Mouse (Mus musculus): ENCODE measurements around the gene Gm42517.

Gm42517 gene

DNA sequence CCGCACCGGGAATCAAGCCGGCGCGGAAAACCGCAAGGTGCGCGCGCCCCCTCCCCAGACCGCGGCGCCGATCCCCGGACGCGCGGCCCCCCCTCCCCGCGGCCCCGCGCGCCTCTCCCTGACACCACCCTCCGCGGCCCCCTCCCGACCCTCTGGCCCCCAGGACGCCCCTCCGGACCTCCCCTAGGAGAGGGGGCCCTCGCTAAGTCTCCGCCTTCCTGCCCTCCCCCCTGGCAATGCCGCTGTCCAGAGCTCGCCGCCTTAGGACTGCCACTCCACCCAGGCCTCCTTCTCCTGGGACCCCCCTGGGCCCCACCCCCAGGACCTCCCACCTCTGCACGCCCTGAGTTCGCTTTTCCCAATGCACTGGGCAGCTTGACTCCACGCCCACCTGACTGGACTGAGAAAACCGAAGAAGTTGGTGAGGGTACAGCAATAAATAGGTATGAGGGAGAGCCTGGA lies at the start of gene Gm42517:
Gene Gm42517 (minus strand): TSS at position 52 of the 462 bp plus-strand sequence.
- DNase-seq (ENCODE audit: low spot score): no peak

DNA sequence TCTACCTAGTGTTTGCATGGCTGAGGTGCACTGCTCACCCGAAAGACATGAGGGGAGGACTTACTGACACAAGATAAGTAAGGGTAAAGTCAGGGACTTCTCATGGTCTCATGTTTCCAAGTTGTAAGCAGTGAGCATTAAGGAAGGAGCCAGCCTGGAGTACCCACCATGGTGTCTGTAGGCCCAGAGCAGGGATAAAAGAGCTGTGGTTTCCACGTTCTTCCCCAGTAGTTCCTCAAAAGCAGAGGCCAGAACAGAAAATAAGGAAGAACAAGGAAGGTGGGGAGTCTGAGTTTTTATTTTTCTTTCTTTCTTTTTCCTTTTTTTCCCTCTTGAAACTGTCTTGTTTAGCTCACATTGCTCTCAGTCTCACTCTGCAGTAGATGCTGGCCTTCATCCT lies 47.0 kb upstream of the Gm42517 start:
- no peak for DNase-seq (ENCODE audit: low spot score)

DNA sequence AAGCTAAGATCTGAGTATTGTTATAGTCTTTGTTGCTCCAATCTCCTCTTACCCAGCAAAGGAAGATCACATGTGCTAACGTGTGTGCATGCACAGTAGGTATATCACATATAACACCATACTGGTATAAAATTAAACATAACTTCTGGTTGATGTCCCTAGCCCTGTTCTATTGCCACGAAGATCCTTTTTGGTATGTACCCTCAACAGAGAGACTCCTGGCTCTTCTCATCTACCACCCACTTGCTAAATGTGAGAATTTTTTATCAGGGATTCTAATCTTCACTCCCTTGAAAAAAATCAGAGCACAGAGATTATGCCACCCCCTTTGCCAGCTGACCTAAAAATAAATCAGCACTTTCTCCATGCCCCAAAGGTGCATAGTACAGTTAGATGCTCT lies 39.3 kb upstream of the Gm42517 start:
- DNase-seq (ENCODE audit: low spot score): no peak

DNA sequence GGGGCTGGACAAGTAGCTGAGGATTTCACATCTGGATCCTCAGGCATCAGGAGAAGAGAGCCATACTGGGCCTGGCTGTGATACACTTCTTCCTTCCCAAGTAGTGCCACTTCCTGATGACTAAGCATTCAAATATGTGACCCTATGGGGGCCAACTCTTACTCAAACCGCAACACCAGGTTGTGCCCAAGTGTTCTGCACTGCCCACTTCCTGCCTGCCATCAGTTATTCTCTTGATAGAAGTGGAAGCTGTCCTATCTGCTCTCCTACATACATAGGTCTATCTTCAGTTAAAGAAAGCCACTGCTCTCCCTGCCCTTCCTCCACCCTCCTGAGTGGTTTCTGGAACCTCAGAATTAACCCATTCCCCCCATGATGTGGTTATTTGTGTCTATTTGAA lies 37.7 kb upstream of the Gm42517 start:
- no peak for DNase-seq (ENCODE audit: low spot score)

DNA sequence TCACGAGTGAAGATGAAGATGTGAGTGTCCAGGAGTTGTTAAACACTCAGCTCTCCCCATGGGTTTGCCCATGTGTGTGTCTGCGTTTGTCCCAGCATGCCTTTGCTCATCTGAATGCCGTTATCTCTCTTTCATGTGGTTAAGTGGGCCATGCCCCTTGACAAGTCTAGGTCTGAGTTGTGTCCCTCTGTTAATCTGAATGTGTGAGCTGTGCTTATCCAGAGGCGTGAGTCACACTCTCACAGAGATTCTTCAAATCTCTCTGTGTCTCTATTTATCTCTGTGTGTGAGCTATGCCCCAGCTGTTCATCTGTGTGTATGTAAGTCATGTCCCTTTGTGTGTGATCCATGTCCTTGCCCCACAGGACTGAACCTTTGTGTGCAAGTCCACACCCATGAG lies 35.7 kb upstream of the Gm42517 start:
- no peak for DNase-seq (ENCODE audit: low spot score)

GRCm38 (mm10) chr5:108389744-108390143 lies 22.0 kb upstream of the Gm42517 start:
- no peak for DNase-seq (ENCODE audit: low spot score)

DNA sequence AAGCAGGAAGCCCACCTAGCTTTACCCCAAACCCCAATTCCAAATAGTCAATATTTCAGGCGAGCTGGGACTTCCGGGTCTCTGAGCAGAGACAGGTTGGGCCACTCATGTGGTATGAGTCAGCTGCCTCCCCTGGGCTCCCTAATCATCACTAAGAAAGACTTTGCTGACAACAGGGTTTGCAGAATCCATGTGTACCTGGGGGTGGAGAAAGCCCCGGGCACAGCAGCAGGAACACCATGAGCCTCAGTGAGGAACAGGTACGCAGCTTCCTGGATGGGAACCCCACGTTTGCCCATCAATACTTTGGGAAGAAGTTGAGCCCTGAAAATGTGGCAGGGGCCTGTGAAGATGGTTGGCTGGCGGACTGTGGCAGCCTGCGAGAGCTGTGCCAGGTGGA lies 20.5 kb upstream of the Gm42517 start, which contains the start of gene Pde6b:
Gene Pde6b (plus strand): TSS at position 191 of the 400 bp plus-strand sequence.
- no peak for DNase-seq (ENCODE audit: low spot score)

GRCm38 (mm10) chr5:108386449-108386848 lies 18.7 kb upstream of the Gm42517 start:
- no peak for DNase-seq (ENCODE audit: low spot score)

GRCm38 (mm10) chr5:108385632-108386031 lies 17.9 kb upstream of the Gm42517 start:
- DNase-seq (ENCODE audit: low spot score): no peak

DNA sequence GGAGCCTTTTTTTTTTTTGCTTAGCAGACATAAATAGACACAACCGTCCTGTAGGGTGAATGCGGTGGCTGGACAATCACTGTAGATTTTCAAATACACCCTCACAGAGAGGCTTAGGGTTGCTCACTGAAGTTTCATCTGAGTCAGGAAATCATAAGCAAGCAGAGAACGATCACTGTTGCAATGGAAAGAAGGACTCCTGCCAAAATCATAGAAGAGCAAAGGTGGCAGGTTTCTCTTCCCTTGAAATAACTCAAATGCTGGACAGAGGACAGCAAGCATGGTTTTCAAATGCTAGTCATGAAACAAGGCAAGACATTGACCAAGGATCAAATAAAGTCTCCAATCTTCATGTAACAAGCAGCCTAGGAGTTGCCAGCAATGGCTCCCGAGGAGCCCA lies 10.6 kb upstream of the Gm42517 start:
- peak; percentile 80 for DNase-seq (ENCODE audit: low spot score)

DNA sequence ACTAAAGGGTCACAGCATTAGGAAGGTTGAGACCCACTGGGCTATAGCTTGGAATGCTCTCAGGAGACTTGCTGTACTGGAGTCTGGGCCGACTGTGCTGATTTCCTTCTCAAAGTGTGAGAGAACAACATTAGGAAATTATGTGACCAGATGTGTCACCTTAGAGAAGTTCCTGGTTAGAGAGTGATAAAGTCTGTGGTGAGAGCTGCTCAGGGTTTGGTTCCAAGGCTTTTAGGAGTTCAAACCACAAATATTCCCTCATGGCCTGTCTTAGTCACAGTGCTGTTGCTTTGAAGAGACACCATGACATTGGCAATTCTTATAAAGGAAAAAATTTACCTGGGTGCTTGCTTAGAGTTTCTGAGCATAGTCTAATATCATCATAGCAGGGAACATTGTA lies 8.3 kb upstream of the Gm42517 start:
- no peak for DNase-seq (ENCODE audit: low spot score)

GRCm38 (mm10) chr5:108374079-108374478 lies 6.4 kb upstream of the Gm42517 start:
- peak; percentile 68 for DNase-seq (ENCODE audit: low spot score)

DNA sequence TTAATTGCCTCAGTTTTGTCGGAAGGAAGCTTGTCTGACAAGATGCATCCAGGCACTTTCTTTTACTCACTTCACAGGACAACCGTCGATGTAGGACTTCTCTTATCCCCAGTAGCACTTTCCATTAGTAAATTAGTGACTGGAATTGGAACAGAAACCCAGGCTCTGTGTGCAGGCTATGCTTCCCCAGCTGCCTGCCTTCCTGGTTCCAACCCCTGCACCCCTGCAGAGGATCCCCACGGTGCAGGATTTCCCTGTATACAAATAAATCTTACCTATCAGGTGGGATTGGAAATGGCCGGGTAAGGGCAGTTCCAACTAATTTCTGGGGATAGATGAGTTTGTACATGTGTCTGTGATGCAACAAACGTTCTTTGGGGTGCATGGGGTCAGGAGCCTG lies 2.2 kb upstream of the Gm42517 start:
- DNase-seq (ENCODE audit: low spot score): no peak

GRCm38 (mm10) chr5:108368851-108369621 lies 1.3 kb upstream of the Gm42517 start:
- DNase-seq (ENCODE audit: low spot score): no peak

GRCm38 (mm10) chr5:108368446-108368845 lies 724 bp upstream of the Gm42517 start:
- DNase-seq (ENCODE audit: low spot score): no peak

DNA sequence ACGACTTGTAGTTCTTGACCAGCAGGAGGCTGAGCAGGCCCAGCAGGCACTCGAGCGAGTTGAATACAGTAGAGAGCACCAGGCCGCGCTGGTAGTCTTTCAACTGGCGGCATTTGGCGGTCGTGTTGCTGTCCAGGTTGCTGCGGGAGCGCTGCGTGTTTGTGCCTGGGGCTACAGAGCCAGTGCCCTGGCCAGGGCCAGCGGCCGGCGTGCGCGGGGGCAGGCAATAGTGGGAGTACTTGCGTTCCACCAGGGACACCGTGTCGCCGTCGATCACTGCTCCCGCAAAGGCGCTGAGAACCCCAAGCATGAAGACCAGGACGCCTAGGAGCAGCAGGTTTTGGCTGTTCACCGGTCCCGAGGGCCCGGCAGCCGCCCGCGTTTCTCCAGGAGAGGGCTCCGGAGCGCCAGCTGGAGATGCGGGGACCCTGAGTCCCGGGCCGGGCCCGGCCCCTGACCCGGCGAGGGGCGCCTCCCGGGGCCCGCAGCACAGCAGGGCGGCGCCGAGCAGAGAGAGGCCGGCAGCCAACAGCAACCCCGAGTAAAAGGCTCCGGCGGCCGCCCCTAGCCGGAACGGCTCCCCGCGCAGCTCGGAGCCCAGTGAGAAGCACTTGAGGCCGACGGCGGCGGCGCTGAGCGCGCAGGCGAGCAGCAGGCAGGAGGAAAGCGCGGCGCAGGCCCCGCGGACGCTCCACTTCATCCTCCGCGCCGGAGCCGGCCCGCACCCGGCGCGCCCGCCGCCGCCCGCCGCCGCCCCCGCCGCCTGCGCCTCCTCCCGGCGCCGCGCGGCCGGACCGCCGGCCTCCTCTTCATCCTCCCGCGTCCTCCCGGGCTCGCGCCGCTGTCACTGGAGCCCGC lies 509 bp downstream of the Gm42517 start:
- no peak for DNase-seq (ENCODE audit: low spot score)

- no peak for DNase-seq (ENCODE audit: low spot score)
Measured at GRCm38 (mm10) chr5:108366328-108366983, 1.3 kb downstream of the Gm42517 start.

DNA sequence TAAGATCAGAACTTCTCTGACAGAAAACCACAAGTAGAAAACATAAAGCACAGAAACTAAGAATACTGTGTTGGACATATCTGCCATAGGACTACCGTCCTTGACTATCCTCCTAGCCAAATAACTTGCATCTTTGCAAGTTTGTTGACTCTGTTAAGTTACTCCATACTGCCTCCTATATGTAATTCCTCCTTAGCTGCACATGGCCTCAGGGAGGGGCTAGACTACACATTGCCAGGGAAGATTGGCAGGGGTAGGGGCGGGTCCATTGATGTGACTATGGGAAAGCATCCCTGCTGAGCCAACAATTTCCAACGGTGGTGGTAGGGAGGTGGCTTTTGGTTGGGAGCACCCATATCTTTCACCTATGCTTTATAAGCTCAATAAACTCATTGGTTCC lies 5.4 kb downstream of the Gm42517 start:
- no peak for DNase-seq (ENCODE audit: low spot score)

GRCm38 (mm10) chr5:108360211-108360610 lies 7.5 kb downstream of the Gm42517 start:
- no peak for DNase-seq (ENCODE audit: low spot score)

- DNase-seq (ENCODE audit: low spot score): no peak
Measured at GRCm38 (mm10) chr5:108359491-108359890, 8.2 kb downstream of the Gm42517 start.

DNA sequence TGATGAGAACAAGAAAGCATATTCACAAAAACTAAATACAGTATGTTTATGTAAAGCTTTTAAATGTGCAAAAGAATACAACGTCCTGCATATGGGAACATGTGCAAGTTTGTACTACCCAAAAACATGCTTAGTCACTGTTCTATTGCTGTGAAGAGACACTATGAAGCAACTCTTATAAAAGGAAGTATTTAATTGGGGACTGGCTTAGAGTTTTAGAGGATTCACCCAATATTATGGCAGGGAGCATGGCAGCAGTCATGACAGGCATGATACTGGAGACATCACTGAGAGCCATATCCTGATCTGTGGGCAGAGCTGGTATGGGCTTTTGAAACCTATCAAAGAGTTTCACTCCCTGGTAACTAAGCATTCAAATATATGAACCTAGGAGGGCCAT lies 9.9 kb downstream of the Gm42517 start:
- no peak for DNase-seq (ENCODE audit: low spot score)

- no peak for DNase-seq (ENCODE audit: low spot score)
Measured at GRCm38 (mm10) chr5:108354056-108354455, 13.7 kb downstream of the Gm42517 start.

Data from adipocyte (in vitro differentiated cells).